Mouse (Mus musculus) lung, adult 18-20 months (tissue): ENCODE results near the gene Tfec.
A peak's percentile ranks its signal among the peaks of the same experiment; 100 is the strongest.

Experiments used
- DNase-seq, 2 experiments: peaks; one replicate each; pipeline ENCODE4 v3.0.0; 2022; ENCODE audit warnings: mixed read lengths in 2 of 2

Gene Tfec

DNA sequence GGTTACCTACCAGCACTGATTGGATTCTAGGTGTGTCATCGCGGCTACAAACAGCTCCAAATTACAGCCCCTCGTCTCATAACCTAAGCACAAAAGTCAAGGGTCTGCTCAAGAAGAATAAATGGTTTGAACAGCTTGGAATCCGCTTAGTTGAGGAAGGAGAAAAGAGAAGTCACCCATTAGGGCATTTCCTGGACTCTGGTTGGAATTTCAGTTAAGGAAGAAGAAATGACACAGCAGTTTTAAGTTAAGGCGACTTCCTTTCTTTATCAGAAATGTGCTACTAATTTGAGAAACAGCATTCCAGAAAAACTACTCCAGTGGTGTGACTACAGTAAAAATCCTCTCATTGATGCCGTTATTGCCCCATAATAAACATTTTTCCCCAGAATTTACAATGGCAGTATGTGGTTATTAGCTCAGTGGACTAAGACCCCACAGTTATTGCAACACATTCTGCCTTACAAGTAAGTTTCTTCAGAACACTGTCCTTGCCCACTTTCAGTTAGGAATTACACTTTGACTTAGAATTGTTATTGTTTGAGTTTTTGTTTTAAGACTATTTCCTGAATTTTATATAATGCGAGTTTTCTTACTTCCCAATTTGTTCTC is at the start of gene Tfec:
Gene Tfec, minus strand, starts transcription at position 191 of the 612 bp plus-strand sequence.
- no peak for DNase-seq

DNA sequence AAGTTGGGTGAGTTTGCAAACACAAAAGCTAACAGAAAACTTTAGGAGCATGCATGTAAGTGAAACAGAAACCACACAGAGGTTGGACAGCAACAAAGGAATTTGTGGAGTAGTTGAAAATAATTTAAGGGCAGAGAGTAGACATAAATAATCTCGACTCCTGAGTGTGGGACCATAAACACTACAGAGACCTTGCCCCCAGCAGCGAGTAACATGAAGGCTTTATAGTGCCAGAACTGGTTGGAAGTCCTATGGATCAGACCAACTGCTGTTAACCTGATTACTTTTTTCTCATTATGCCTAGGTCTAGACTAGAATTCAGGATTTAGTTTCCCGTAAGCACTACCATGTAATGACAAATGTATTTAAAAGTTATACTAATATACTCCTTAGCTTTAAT is 49.6 kb upstream of the Tfec start:
- DNase-seq: no peak

GRCm38 (mm10) chr6:16943513-16943912 is 45.3 kb upstream of the Tfec start:
- DNase-seq: no peak

- no peak for DNase-seq
Observed at GRCm38 (mm10) chr6:16942433-16942832, 44.2 kb upstream of the Tfec start.

DNA sequence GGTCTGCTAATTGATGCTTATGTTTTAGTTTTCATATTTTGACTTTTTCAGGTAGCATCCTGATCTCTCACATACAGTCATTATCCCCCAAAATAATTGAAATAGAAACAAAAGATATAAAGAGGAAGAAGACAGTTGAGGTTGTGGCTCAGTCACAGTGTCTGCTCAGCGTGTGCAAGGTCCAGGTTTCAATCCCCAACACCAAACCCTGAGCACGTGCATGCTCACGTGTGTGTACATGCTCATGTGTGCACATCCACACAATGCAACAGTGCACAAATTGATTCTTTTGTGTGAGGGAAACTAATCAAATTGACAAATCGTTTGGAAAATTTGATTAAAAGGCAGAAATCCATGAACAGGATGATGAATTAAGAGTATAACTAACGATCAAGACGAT is 32.8 kb upstream of the Tfec start:
- no peak for DNase-seq

DNA sequence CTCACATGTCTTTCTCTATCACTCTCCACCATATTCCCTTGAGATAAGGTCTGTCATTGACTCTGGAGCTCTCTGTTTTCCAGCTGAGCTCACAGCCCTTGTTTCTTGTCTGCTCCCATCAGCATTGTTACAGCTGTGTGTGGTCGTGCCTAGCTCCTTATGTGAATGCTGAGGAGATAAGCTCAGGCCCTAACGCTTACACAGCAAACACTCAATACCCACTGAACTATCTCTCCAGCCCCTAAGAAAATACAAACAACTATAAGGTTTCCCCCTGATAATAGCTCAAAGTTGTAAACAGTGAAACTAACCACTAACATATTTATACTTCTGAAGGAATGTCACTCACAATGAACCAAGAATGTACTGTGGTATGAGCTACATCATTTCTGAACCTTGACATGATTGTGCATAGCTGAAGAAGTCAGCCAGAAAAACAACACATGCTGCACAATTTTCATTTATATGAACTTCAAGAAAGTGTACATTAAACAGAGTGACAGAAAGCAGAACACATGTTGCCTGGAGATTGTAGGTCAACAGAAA is 21.9 kb upstream of the Tfec start:
- DNase-seq: no peak

DNA sequence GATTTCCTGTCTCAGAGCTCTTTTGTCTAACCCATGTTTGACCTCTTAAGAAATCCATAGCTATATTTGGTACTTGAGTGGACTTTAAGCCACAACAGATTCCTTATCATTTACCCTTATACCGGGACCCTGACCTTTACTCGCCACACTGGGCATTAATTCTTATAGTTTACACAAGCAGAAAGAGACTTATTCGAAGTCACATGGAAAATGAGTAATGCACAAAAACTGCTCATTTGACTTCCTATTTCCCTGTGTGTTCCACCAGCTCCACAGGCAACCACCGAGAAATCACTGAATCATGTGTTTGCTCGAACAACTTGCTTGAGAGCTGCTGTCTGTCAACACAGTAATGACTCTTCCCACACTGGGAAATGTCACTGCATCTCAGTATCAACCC is 6.4 kb downstream of the Tfec start:
- peak in 1 of 2 experiments; percentile 5 for DNase-seq

GRCm38 (mm10) chr6:16883537-16884307 is 14.5 kb downstream of the Tfec start:
- peak in 1 of 2 experiments; percentile 7 for DNase-seq

- no peak for DNase-seq
Observed at GRCm38 (mm10) chr6:16874021-16874542, 24.2 kb downstream of the Tfec start.

DNA sequence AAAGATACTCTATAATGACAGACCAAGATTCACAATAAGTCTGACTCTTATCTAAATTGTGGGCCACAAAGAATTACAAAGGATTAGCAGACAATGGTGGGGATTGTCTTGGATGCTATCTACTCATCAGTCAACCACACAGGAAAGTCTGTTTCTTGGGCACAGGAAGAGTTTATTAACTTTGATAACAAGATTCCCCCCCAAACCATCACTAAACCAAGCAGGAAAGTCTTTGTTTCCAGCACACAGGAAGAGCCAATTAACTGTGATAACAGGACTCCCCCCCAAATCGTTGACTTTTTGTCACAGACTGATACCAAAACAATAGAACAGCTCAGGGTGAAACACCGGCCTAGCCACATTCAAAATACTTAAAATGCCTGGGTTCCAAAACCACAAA is 28.2 kb downstream of the Tfec start:
- no peak for DNase-seq

- DNase-seq: no peak
Observed at GRCm38 (mm10) chr6:16868314-16868713, 29.9 kb downstream of the Tfec start.

DNA sequence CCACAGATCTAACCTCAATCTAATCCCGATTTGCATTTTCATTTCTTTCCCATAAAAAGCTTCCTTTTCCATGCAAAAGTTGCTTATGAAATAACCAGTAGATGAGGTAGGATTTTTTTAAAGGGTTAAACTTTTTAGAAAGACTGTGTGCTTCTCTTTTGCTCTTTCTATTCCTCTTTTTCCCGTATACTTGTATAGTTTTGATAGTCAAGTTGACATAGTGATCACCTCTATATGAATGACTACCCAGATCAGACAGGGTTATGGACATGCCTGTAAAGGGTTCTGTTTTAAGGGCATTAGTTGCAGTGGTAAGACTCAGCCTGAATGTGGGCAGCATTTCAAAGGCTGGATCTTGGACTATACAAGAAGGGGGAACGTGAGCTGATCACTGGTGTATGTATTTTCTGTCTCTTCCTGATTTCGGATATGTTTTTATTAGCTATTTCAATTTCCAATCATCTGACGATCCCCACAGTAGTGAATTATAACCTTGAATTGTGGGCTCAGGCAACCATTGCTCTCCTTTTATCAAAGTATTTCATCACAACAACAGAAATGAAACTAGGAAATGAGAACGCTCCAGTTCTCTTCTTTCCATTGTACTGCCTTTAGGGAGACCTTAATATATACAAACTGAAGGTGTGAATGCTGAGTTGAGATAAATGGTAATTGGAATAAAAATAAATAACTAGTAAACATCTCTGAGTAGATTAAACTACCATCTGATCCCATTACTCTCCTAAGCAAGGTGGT is 35.3 kb downstream of the Tfec start:
- DNase-seq: no peak

DNA sequence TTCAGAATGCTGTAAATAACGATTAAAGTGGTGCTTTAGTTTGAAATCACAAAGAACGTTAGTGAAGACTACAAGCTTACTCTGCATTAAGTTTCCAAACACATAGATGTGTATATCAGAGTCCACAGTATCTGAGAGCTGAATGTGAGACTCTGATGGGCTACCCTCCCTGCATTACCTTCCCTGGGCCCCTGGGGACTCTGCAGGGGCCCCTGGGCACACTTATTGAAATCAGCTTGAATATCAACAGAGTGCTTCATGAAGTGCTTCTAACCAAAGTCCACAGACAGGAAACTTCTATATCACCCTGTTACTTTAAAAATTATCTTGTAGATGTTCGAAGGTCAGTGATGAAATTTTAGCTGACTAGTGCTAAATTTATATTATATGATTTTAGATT is 36.2 kb downstream of the Tfec start:
- DNase-seq: no peak

- DNase-seq: no peak
Observed at GRCm38 (mm10) chr6:16855879-16856545, 42.2 kb downstream of the Tfec start.

GRCm38 (mm10) chr6:16854977-16855376 is 43.3 kb downstream of the Tfec start:
- no peak for DNase-seq

- DNase-seq: no peak
Observed at GRCm38 (mm10) chr6:16846521-16846920, 51.7 kb downstream of the Tfec start.

DNA sequence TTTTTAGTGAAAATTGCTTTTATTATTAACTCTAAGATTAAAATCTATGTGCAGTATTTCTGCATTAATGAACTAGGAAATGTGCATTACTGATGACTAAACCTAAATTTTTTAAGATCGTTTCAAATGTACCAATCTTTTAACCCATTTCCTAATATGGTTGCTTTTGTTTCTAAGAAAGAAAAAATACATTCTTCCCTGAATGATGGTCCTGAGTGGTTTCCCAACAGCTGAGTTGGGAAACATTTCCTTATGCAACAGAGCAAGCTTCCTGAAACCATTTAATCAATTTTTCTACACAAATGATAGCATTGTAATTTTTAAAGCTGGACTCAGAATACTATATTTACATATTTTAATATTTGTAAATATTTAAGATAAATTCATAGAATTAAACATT is 62.6 kb downstream of the Tfec start:
- DNase-seq: no peak

DNA sequence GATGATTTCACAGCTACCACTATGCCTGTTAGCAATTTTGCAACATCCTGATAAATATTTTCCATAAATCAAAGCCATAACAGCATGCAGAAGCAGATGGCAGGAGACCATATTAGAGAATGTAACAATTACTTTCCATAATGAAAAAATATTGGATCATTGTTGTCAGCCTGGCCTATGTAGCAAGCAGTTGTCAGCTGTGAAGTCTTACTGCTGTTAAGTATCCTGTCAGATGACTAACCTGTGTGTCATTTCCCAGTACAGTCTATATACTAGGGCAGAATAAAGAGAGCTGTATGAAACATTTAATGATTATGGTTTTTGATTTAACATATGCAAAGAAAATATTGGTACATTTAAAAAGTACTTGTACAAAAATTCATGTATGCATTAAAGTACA is 69.9 kb downstream of the Tfec start:
- no peak for DNase-seq

DNA sequence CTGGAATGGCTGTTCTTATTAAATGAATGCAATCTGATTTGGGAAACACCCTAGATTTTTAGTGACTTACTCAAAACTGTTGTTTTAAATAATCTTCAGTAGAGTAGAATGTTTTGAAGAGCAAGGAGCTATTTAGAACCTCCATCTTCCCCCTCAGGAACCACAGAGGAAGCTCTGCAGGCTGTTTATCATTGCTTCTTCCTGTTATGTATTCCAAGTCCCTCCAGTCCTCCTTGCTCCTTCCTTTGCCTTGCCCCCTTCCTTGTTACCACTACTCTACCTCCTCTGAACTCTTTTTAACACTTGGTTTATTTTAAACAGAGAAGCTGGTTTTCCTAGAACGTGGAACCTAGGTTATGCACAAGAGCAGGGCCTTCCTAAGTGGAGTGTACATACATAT is 76.3 kb downstream of the Tfec start:
- DNase-seq: no peak

DNA sequence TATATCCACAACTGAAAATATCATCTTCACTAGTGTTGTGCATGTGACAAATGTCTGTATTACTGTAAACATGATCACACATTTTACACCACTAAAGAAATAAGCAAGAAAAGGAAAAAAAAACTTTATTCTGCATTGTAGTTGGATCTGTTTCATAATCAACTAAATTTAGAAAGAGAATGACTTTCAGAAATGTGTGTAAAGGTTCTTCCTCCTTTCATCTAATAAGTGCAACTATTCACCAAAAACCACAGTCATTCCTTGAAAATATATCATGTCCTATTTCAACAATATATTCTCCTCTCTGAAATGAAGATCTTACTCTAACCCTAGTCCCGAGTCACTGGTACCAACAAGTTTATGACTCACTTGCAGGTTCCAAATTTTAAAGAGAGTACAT is 91.9 kb downstream of the Tfec start:
- DNase-seq: no peak

DNA sequence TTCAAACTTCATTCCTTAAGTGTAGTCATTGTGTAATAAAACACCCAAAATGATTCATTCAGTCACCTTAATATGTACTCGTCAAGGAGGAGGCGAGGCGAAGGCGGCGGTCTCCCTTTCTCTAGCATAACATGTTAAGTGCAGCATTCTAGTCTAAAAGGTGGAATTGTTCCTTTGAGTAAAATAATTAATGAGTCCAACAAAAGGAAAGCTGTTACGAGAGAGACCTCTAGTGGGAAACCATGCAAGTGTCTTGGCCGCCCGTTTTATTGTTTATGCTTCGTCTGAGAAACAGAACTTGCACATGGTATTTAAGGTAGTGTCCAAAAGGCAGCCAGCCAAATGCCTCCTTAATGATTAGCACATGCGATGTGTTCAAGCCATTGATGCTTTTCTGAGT is 100.6 kb downstream of the Tfec start:
- peak in 1 of 2 experiments; percentile 13 for DNase-seq

DNA sequence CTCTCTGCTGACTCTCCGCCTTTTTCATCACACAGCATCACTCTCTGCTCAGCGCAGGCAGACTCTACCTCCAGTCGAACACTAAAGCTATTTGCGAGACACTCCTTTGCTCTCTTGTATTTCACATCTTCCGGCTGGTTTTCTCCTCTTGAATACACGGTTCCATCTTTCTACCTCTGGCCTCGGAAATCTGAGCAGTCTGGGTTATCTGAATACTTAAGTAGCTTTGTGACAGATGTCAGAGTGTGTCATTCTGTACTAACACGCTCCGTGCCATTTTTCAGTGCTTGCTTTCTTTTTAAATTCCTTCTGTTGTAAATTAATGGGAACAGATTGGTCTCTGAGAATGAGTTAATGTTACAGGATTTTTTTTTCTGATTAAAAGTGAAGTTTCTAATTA is 101.3 kb downstream of the Tfec start:
- DNase-seq: no peak

- DNase-seq: no peak
Observed at GRCm38 (mm10) chr6:16794036-16794435, 104.2 kb downstream of the Tfec start.
